Mouse (Mus musculus): ENCODE measurements around the gene Prkcq. TPM values are rescaled to one million over a fixed set of nuclear protein-coding genes. Genes with fewer than 3 reads are reported as not detected.

Gene Prkcq
- polyA plus RNA-seq, 3 experiments from 2014 or later: 86.5 to 144 (median 99.9) TPM

GRCm38 (mm10) chr2:11224808-11225484 is 53.0 kb downstream of the Prkcq start:
- no peak for ATAC-seq

GRCm38 (mm10) chr2:11225485-11225876 is 53.6 kb downstream of the Prkcq start:
- no peak for ATAC-seq

GRCm38 (mm10) chr2:11226555-11226954 is 54.6 kb downstream of the Prkcq start:
- no peak for ATAC-seq

GRCm38 (mm10) chr2:11229126-11229525 is 57.2 kb downstream of the Prkcq start:
- ATAC-seq: peak; percentile 33

- no peak for ATAC-seq
Observed at GRCm38 (mm10) chr2:11231118-11231517, 59.2 kb downstream of the Prkcq start.

- ATAC-seq: no peak
Observed at GRCm38 (mm10) chr2:11231988-11232387, 60.1 kb downstream of the Prkcq start.

GRCm38 (mm10) chr2:11238254-11238653 is 66.3 kb downstream of the Prkcq start:
- peak; percentile 58 for ATAC-seq

- ATAC-seq: peak; percentile 47
Observed at GRCm38 (mm10) chr2:11239523-11239922, 67.6 kb downstream of the Prkcq start.

GRCm38 (mm10) chr2:11245926-11246325 is 74.0 kb downstream of the Prkcq start:
- ATAC-seq: no peak

- ATAC-seq: peak; percentile 55
Observed at GRCm38 (mm10) chr2:11253945-11254344, 82.0 kb downstream of the Prkcq start.

- ATAC-seq: peak; percentile 82
Observed at GRCm38 (mm10) chr2:11254446-11254845, 82.5 kb downstream of the Prkcq start.

GRCm38 (mm10) chr2:11257260-11257850 is 85.4 kb downstream of the Prkcq start:
- ATAC-seq: no peak

- no peak for ATAC-seq
Observed at GRCm38 (mm10) chr2:11258181-11258580, 86.3 kb downstream of the Prkcq start.

- ATAC-seq: peak; percentile 9
Observed at GRCm38 (mm10) chr2:11259361-11259760, 87.5 kb downstream of the Prkcq start.

GRCm38 (mm10) chr2:11264836-11265235 is 92.9 kb downstream of the Prkcq start:
- ATAC-seq: no peak

GRCm38 (mm10) chr2:11265455-11265854 is 93.5 kb downstream of the Prkcq start:
- no peak for ATAC-seq

- ATAC-seq: peak; percentile 47
Observed at GRCm38 (mm10) chr2:11266294-11266693, 94.4 kb downstream of the Prkcq start.

GRCm38 (mm10) chr2:11278965-11279364 is 107.1 kb downstream of the Prkcq start:
- no peak for ATAC-seq

- no peak for ATAC-seq
Observed at GRCm38 (mm10) chr2:11280247-11280646, 108.3 kb downstream of the Prkcq start.

GRCm38 (mm10) chr2:11287834-11288530 is 116.1 kb downstream of the Prkcq start:
- peak; percentile 20 for ATAC-seq

GRCm38 (mm10) chr2:11288531-11288846 is 116.6 kb downstream of the Prkcq start:
- ATAC-seq: peak; percentile 82

GRCm38 (mm10) chr2:11290931-11291330 is 119.0 kb downstream of the Prkcq start:
- ATAC-seq: no peak

GRCm38 (mm10) chr2:11291570-11292405 is 119.9 kb downstream of the Prkcq start:
- no peak for ATAC-seq

Measured in inflammation-experienced regulatory T-cells, adult 6 months (primary cell).